Mouse (Mus musculus) hindbrain, embryonic 11.5 days (tissue): ENCODE measurements at regions not wholly inside any gene's neighbourhood (a gene's known extent, or its start where the extent isn't known, plus 50 kb on each side); places are given as distances from the start of the nearest gene placed in this dataset.

Source experiments
- ATAC-seq: fragments of 200-750 bp; cut with Nextera tagmentation; 2 replicates; pipeline ENCODE4 v1.8.0; 2017; ENCODE audit warnings: mild to moderate bottlenecking, moderate TSS enrichment, moderate library complexity; ENCODE audit not compliant: low FRiP score
- DNase-seq: peaks from one replicate; pipeline ENCODE4 v3.0.0-alpha.2; 2015; ENCODE audit warnings: low spot score
- H3K27ac ChIP-seq: fragments of 300-500 bp; sonication (generic); 2 replicates; pipeline ENCODE4 v1.5.1; 2014; ENCODE audit warnings: mild to moderate bottlenecking, low read depth, low read length
- H3K27me3 ChIP-seq: fragments of 300-500 bp; sonication (generic); 2 replicates; pipeline ENCODE4 v1.6.1; 2014; ENCODE audit warnings: mild to moderate bottlenecking, low read length, moderate library complexity, mixed read lengths; ENCODE audit not compliant: control insufficient read depth, insufficient read depth
- H3K36me3 ChIP-seq: fragments of 300-500 bp; sonication (generic); 2 replicates; pipeline ENCODE4 v1.6.1; 2014; ENCODE audit warnings: mild to moderate bottlenecking, low read length, moderate library complexity, mixed read lengths; ENCODE audit not compliant: control insufficient read depth, insufficient read depth
- H3K4me1 ChIP-seq: fragments of 300-500 bp; sonication (generic); replicated peaks from 2 replicates; pipeline ENCODE4 v1.6.1; 2014; ENCODE audit warnings: low read length, mixed read lengths; ENCODE audit not compliant: control insufficient read depth, insufficient read depth
- H3K4me2 ChIP-seq: fragments of 300-500 bp; sonication (generic); replicated peaks from 2 replicates; pipeline ENCODE4 v1.6.1; 2014; ENCODE audit warnings: mild to moderate bottlenecking, low read depth, low read length
- H3K4me3 ChIP-seq: fragments of 300-500 bp; sonication (generic); 2 replicates; pipeline ENCODE4 v1.5.1; 2014; ENCODE audit warnings: low read depth, low read length
- H3K9ac ChIP-seq: fragments of 300-500 bp; sonication (generic); 2 replicates; pipeline ENCODE4 v1.6.1; 2014; ENCODE audit warnings: low read depth, low read length
- H3K9me3 ChIP-seq: fragments of 300-500 bp; sonication (generic); 2 replicates; pipeline ENCODE4 v1.6.1; 2016; ENCODE audit warnings: low read length; ENCODE audit not compliant: control insufficient read depth
- WGBS: fragments of 180-500 bp; shearing (Covaris S2); extraction: QIAGEN DNeasy Blood & Tissue Kit; methylation state at CpG from one replicate; pipeline ENCODE4 v1.1.7; 2014; 5-methylcytosine and 5-hydroxymethylcytosine counted together

DNA sequence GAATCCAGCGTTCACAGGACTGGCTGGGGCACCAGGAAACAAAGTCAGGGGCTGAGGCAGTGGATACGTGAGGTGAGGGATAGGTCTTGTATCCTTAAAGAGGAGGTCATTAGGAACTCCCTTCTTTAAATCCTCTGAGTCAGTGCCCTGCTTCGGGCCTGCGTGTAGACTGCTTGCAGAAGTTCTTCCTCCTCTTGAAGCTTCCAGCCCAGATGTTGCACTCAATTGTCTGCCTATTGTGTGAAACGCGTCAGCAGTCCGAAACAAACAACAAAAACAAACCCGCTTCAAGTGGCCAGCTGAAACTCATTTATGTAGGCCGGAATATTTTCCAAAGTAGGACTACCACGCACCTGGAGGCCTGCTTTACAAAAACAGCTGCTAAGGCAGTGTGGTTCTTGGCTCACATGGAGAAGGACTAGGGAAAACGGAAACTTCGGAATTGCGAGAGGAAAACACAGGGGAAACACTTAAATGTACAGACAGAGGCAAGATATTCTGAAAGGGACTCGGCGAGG, 55.6 kb upstream of the Dars start:
- ATAC-seq (peak; percentile 3; the same call in 1 of the 2 replicates), DNase-seq (no peak)
- Histone ChIP-seq H3K27me3 (no peaks in the 10 kb centered on the region), H3K9me3 (no peaks in the 10 kb centered on the region), H3K36me3 (no peaks in the 10 kb centered on the region), H3K4me2 (peak overlapping the region; percentile 44), H3K27ac (peak overlapping the region; percentile 90), H3K9ac (peak overlapping the region; percentile 41; the same call in 1 of the 2 replicates), H3K4me1 (peaks cover 8% of the 10 kb centered on the region; the same call in 1 of the 2 replicates), H3K4me3 (peak overlapping the region; percentile 24)
- 12% methylated on average over 15 of the region's 15 CpGs for WGBS

DNA sequence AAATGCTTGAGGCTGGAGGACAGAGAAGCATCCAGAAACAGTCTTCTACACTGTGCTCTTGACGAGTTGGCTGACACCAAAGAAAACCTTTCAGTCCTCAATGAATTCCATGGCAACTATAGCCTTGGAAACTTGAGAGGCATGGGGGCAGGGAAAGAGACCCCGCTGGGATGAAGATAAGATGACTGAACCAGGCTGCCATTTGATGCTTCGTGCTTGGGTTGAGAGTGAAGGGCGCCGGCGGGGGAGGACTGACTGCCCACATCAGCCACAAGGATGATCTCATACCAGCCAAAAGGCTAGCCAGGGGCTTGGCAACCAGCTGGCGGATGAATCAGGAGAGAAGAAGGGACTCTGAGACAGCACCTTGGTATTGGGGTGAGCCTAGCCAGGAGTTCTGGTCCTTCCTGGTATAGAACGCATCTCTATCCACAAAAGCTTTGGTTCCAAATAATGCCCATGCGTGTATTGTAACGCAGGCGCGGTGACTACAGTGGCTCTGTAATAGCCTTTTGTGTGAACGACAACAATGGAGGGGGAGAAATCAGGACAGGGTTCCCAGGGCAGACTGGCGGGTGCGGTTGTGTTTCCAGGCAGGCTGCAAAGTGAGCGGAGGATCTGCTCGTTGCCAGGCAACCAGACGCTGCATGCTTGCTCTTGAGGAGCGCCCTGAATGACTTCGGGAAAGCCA, 55.0 kb upstream of the Dars start:
- Histone ChIP-seq H3K36me3 (no peaks in the 10 kb centered on the region), H3K27me3 (no peaks in the 10 kb centered on the region), H3K9me3 (no peaks in the 10 kb centered on the region), H3K9ac (peak overlapping the region; percentile 41), H3K4me1 (peaks cover 8% of the 10 kb centered on the region; the same call in 1 of the 2 replicates), H3K27ac (peak overlapping the region; percentile 90), H3K4me2 (peak overlapping the region; percentile 44), H3K4me3 (peak overlapping the region; percentile 24)
- under 1% methylated on average over 20 of the region's 20 CpGs for WGBS
- DNase-seq (peak; percentile 91), ATAC-seq (peak; percentile 94)

- no peak for ATAC-seq
- H3K9me3 ChIP-seq, result no peaks in the 10 kb centered on the region
- H3K27ac ChIP-seq, result no peak overlapping the region
- H3K4me3 ChIP-seq, result no peak overlapping the region
- WGBS, result 68% methylated on average over 2 of the region's 2 CpGs
- no peak overlapping the region for H3K9ac ChIP-seq
- no peaks in the 10 kb centered on the region for H3K36me3 ChIP-seq
- peaks cover 8% of the 10 kb centered on the region; the same call in 1 of the 2 replicates for H3K4me1 ChIP-seq
- H3K27me3 ChIP-seq, result no peaks in the 10 kb centered on the region
- no peak for DNase-seq
- H3K4me2 ChIP-seq, result no peak overlapping the region
These were observed 53.6 kb upstream of the Dars start for GRCm38 (mm10) chr1:128470786-128471185.

GRCm38 (mm10) chr1:128469054-128469453, 51.9 kb upstream of the Dars start:
- H3K27ac ChIP-seq, result no peak overlapping the region
- H3K9ac ChIP-seq, result no peak overlapping the region
- H3K4me3 ChIP-seq, result no peak overlapping the region
- no peaks in the 10 kb centered on the region for H3K36me3 ChIP-seq
- H3K4me1 ChIP-seq, result peaks cover 8% of the 10 kb centered on the region; the same call in 1 of the 2 replicates
- ATAC-seq (no peak), DNase-seq (no peak)
- H3K4me2 ChIP-seq, result no peak overlapping the region
- no peaks in the 10 kb centered on the region for H3K27me3 ChIP-seq
- no peaks in the 10 kb centered on the region for H3K9me3 ChIP-seq
- WGBS, result 94% methylated on average over 7 of the region's 7 CpGs
